Mouse (Mus musculus) cerebellum, adult (tissue): ENCODE results near the gene Tmem161a.

Source experiments
- ATAC-seq: cut with Nextera tagmentation; 2 replicates; pipeline ENCODE4 v1.9.2; 2017; ENCODE audit warnings: mild to moderate bottlenecking, moderate library complexity, mixed read lengths; ENCODE audit not compliant: insufficient number of reproducible peaks, low FRiP score, low TSS enrichment

Tmem161a gene

DNA sequence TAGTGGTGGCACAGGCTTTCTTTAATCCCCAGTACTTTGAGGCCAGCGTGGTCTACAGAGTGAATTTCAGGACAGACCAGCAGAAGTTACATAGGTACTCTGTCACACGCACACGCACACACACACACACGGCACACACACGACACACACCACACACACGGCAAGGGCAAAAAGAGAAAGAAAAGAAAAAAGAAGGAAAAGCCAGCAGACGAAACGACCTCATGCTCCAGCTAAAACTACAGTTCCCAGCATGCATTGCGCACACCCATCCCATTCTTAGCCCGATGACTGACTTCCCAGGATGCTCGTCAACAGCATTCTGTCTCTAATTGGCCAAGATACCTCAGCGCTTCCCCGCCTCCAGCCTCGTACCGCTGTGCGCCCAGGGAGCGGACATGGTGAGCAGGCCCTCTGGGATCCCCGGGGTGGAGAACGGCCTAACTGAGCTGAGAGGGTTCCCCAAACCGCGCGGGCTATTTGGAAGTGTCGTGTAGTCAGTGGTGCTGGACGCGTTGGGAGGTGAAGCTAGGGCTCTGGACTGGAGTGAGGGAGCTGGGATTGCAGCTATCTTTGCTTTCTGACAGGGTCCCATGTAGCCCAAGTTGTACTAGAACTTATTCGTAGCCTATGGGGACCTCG lies at the start of gene Tmem161a:
Gene Tmem161a (plus strand): TSS at position 314 of the 639 bp plus-strand sequence.
- peak; percentile 96 for ATAC-seq

DNA sequence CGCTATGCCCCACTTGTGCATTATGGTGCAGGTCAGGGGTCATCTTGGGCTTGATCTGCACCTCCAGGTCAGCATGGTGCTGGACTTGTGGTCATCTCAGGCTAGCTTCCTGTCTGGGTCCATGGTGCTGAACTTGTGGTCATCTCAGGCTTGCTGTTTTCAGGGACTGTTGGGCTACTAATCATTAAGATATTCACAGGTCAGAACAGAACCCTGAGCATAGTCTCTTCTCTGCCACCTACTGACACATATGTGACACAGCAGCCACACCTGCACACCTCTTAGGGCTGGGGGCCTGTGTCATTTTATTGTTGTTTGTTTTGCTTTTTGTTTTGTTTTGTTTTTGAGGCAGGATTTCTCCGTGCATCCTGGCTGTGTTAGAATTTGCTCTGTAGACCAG lies 49.3 kb upstream of the Tmem161a start:
- ATAC-seq = no peak

DNA sequence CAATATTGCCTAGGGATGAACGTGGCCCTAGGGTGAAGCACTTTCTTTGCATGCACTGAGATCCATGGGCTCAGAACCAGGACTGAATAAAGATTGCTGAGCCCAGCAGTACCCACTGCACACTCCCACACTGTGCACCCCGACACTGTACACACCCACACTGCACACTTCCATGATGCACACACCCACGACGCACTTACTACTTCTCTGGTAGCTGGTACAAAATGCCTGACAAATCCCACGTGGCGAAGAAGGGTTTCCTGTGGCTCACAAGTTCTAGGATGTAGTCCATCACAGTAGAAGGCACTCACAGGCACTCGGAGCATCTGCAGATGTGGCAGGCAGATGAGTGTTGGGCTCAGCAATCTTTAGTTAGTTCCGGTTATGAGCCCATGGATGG lies 47.2 kb upstream of the Tmem161a start:
- ATAC-seq = no peak

DNA sequence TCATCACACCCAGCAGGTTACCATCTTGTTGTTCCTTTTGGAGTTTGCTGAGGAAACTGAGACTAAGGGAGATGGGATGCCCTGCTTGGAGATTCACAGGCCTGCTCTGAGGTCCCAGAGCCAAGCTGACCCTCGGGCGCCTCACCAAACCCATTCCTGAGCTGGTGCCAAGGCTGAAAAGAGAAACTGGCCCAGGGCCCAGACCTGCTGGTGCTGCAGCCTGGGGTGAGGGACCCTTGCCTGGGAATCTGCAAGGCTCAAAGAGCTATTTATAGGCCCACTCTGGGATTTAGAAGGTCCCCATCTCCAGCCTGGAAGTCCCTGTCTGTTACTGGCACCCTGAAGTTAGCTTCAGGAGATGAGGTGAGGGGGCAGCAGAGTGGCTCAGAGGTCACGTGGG lies 43.7 kb upstream of the Tmem161a start:
- ATAC-seq = no peak

DNA sequence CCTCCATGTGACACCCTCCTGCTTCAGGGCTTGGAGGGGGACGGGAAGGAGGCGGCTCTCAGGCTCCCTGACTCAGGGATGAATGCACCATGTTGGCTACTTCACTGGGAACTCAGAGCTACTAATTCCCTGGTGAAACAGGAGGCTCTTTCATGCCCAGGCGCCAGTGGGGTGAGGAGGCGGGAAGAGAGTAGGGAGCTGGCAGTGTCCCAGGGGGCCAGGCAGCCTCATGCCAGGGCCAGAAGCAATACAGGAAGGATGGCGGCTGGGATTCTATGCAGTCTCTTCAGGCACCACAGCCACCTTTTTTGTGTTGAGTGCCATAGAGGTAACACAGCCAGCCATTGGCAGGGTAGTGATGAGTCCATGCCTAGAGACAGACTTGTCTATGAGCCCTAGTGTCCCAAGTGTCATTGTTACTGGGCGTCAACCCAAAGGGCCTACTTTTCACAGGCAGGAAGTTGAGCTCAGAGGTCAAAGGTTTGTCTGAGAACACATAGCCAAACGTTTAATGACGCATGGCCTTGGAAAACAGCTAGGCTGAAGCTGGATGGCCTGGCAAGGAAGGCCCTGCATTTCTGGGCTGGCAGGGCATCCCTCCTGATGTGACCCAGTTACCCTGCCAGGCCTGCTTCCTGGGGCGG lies 42.7 kb upstream of the Tmem161a start:
- ATAC-seq = no peak

DNA sequence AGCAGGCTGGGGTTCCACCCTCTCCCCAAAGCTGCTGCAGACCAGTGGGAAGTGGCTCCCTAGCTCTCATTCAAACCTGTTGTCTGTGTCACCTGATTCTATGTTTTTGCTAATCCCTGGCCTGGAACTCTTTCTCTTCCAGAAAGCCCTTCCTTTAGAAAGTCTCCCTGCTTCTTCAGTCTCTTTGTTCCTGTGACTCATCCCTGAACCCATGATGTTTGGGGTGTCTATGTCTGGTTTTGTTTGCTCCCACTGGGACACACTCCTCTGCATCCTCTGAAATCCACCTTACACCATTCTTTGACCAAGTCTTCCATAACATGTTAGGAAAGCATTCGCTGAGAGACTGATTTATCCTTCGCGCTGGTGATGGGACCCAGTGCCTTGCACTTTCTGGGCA lies 42.1 kb upstream of the Tmem161a start:
- no peak for ATAC-seq

DNA sequence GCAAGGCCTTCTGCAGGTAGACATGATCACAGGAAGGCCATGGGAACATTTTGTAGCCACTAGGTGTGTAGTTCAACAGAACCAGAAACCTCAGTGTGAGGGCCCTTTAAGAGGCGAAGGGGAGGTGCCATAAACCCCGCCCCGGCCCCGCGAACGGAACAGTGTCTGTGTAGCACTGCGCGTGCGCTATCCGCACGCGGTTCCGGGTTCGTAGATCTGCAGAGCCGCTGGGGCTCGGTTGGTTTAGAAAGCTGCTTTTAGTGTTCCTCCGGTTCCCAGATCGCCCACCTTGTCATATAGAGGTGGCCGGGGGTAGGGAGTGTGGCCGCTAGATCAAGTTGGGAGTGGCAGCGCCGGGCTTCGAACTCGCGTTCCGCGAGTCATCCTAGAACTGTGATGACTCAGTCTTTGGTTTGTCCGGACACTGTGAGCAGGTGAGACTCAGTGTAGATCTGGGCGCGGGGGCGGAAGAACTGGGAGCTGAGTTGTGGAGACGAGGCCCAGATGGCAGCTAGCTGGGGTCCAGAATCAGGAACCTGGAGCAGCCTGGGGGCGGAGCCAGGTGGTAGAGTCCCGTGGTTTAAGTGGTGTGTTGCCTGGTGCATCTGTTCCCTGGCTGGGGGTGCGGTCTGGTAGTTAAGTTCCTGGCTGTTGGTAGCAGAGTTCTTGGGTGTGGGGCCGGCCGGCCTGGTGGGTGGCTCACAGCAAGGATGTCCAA lies 40.8 kb upstream of the Tmem161a start, which contains the start of gene Nr2c2ap:
Gene Nr2c2ap (plus strand): TSS at position 168 of the 718 bp plus-strand sequence.
- ATAC-seq = peak; percentile 85

DNA sequence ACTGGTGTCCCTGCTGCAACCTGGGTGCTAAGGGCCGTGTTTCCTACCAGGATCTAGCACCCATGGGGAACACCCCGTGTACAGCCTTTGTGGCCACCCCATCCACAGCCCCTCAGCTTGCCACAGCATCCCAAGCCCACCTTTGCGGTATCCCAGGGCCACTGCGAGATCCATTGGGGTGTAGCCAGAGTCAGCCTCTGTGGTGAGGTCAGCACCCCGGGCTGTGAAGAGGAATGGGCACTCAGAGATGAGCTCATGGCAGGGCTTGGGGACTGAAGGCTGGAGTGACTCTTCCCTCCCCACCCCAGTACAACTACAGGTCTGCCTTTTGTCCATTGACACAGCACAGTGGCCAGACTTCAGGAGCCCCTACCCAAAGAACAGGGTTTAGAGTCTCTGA lies 38.1 kb upstream of the Tmem161a start:
- ATAC-seq = no peak

DNA sequence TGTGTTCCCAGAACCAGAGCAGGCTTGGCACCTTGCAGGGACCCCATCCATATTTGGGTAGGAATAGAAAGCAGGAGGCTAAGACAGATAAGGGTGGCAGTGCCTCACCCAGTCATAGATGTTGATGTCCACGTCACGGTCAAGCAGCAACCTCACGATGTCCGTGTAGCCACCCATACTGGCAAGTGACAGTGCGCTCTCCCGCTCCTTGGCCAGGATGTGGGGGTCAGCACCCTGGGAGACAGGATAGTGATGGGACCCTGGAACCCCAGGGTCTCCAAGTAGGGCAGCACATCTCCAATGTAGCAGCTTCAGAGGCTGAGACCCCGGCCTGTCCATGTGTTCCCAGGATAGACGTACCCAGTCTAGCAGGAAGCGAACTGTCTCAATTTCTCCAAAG lies 37.2 kb upstream of the Tmem161a start:
- ATAC-seq = no peak

DNA sequence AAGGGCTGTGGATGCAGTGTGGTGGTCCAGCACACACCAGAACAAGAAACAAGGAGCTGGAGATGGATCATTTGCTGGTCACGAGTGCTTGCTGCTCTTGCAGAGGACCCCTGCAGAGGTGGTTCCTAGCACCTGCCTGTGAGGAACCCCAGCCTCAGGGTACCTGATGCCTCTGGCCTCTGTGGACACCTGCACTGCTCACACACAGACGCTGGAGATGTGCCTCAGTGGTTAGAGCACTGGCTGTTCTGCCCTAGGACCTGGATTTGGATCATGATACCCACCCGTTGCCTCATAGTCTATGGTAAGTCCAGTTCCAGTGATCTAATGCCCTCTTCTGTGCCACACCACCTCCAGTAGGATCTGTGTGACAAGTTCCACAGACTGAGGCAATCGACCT lies 35.6 kb upstream of the Tmem161a start:
- no peak for ATAC-seq

DNA sequence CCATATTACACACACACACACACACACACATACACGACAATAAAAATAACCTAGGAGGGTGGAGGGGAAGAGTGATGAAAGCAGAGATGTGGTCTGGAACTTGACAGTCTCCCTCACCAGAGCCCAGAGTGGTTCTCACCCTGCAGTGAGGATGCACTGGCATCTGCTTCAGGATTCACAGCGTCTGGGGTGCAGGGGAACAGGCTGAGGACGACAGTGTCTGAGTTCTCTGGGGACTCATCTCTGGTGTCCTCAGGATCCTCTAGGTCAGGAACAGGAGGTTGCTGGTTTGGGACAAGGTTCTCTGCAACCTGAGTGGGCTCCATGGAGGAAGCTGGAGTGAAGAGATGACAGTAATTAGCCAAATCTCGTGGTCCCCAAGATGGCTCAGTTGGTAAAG lies 34.3 kb upstream of the Tmem161a start:
- no peak for ATAC-seq

DNA sequence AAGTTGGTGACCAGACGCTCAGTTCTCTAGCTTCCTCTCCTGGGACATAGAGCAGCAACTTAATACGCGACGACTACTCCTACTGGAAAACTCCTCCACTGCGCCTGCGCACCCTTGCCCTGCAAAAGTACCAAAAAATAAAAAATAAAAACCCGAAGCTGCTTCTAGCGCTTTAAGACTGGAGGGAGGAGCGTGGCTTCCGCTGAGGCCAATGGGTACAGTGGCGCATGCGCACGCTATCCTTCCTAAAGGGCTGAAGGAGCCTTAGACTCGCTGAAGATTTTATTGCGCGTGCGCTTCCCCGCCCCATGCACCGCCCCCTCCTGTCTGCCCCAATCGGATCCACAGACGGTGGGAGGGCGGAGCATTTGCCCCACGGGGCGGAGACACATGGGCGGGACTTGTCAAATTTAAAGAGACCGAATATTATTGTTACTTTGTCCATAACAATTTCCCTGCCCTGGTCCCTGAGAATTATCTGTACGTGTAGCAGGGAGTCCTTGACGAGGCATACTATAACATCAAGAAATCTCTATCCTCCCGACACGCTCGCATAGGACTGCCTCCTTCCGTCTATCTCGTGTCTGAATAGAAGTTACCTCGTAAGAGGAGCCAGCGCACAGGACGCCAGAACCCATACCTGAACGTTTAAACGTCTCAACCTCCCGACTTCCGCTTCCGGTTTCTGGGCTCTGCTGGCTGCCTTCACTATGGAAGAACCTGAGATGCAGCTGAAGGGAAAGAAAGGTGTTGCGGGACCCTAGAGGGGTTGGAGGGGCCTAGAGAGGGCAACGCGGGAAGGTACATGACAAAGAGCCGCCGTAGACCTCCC lies 32.9 kb upstream of the Tmem161a start, which contains the start of the genes Rfxank, Borcs8 and Mef2b:
Gene Rfxank (minus strand): TSS at position 129 of the 832 bp plus-strand sequence.
Gene Borcs8 (plus strand): TSS at position 474 of the 832 bp plus-strand sequence.
Gene Mef2b (plus strand): TSS at position 686 of the 832 bp plus-strand sequence.
- ATAC-seq = peak; percentile 91

DNA sequence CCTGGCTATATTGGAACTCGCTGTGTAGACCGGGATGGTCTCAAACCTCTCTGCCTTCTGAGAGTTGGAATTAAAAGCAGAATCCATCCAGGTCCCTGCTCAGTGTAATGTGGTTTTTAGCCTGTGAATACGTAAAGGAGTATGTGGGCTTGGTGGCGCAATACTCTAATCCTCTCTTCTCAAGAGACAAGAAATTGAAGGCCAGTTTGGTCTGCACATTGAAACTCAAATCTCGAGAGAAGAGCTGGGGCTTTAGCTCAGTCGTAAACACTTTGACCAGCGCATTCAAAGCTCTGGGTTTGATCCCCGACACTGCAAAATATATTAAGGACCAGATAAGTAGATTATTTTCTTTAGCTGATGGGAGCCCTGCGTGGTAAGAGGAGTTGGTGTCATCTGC lies 32.2 kb upstream of the Tmem161a start:
- no peak for ATAC-seq

DNA sequence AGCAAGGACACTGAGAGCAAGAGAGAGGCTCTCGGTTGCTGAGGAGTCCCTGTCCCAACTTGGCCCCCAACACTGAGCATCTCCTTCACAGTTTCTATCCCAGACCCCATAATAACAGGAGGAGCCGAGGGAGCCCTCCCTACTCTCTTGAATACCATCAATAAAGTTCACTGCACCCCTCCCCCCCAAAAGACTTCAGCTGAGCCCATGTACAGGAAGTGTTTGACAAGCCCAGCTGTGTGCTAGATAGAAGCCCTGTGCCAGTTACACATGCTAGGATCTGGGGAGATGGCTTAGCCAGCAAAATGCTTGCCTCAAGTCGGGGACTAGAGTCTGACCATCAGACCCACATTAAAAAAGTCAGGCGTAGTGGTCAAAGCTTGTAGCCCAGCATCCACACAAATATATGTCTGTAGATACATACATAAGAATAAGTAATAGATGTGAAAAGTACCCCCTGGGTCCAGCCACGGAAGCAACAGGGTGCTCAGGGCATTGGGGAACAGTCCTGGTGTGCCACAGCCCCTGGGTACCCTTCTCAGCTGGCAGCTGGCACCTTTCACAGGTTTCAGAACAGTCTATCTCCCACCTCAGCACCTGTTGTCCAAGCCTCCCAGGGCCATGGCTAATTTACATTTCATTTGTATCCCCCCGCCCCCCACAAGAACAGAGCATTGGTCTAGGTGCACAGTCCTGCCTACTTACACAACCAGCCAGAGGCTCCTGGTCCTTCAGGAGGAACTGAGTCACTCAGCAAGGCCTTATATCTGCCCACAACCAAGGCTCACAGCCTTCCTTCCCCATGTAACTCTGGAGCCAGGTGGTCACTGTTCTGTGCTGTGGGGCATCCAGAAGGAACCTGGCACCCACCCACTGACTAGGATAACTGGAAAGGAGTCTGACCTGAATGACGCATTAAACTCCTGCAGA lies 24.2 kb upstream of the Tmem161a start:
- ATAC-seq = no peak

DNA sequence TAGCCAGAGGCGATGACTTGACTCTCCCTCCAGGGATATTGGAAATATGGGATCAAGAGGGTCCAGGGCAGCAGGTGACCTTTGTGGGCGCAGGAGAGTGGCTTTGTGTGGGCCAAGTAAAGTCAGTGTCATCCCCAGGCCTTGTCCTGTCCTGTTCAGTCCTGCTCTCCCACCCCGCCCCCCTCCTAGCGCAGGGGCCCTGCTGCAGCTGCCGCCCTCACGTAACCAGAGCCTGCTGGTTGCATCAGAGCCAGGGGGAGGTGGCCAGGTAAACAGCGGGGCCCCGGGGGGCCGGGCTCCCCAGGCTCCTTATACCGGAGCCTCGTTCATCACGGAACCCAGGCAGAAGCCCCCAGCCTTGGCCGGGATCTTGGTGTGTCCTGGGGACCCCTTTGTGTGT lies 22.0 kb upstream of the Tmem161a start:
- ATAC-seq = no peak

DNA sequence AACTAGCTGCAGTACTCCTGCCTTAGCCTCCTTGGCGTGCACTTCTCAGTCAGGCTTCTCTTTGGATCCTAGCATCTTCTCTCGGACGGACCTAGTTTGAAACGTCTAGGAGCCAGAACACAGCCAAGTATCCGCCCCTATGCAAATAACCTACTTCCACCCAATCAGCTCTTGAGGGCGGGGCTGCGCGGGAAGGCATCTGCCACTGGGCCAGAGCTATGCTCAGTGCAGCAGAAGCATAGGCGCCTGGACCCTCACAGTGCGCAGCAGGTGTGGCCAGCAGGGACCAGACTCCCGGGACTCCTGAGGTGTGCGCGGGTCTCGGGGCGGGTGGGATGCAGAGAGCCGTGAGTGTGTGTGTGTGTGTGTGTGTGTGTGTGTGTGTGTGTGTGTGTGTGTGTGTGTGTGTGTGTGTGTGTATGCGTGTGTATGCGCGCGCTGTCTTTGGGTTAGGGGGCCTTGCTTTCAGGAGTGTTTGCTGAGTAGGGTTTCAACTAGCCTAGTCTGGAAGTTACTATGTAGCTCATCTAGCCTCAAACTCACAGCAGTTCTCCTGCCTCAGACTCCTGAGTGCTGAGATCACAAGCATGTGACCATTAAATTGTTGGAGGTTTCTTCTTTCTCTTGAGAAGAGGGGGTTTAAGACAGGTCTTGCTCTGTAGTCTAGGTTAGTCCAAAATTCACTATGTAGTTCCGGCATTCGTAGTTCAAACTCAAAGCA lies 19.5 kb upstream of the Tmem161a start:
- ATAC-seq = no peak

DNA sequence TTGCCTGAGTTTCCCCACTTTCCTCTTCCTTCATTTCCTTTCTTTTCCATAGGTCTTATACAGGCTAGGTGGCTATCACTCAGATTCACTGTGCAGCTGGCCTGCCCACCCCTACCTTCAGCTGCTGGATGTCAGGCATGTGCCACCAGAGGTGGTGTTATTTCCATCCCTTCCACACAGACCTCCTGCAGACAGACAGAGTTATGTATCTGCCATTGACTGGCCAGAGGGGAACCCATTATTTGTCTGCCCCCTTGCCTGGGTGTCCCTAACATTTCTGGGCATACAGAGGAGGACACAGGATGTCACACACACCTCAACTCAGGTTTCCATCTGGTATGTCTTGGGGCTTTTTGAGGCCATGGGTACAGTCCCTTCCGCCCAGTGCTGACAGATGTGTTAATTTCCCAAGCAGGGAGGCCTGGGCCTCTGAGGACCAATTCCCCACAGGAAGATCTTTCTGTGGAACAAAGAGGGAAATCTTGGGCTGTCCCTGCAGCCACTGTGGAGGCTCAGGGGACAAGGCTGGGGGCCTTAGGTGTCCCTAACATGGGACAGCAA lies 14.8 kb upstream of the Tmem161a start:
- ATAC-seq = no peak

DNA sequence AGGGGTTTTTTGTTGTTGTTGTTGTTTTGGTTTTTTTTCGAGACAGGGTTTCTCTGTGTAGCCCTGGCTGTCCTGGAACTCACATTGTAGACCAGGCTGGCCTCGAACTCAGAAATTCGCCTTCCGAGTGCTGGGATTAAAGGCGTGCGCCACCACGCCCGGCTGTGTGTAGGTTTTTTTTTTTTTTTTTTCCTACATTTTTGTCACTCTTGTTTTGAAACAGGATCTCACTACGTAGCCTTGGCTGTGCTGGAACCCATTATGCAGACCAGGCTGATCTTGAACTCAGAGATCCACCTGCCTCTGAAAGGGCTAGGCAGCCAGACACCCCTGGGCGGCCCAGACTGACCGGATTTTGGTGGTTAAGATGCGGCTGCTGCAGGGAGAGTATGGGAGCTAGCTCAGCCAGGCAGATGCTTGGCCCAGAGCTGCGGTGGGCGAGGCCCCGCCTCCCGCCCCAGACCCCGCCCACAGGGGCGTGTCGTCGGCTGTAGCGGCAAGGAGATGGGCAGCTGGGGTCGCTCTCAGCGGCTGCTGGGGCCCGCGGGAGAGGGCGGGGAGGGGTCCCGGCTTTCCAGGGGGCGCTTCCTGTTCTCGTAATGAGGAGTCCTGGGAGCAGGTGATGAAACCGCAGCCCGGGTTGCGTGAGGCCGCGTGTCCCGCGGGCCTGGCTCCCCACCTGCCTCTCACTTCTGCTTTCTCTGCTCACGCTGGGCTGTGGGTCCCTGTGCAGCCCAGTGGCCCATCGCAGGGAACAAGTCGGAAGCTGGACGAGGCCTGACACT lies 13.9 kb upstream of the Tmem161a start:
- ATAC-seq = 0 out of 2 replicates have a peak, but pooled peaks have one; percentile 31
